Mouse (Mus musculus): ENCODE results near the gene Suz12. TPM values are rescaled to one million over a fixed set of nuclear protein-coding genes. Genes with fewer than 3 reads are reported as not detected.

Gene Suz12
- polyA plus RNA-seq (2021; fragmentation: Nextera tagmentation): 3.0 and 4.3 TPM in 2 replicates
- long read RNA-seq, experiment 1, full-length matches to known transcripts: 1 of 14 reads
- long read RNA-seq, experiment 1, partial matches to known transcripts: 8 of 14 reads
- long read RNA-seq, experiment 1, other reads (novel, unspliced or antisense): 5 of 14 reads
- long read RNA-seq, experiment 2, partial matches to known transcripts: 6 of 15 reads
- long read RNA-seq, experiment 2, other reads (novel, unspliced or antisense): 9 of 15 reads

GRCm38 (mm10) chr11:79992592-79993355 lies at the start of gene Suz12:
Suz12 (plus strand) TSS chr11:79993106.

DNA sequence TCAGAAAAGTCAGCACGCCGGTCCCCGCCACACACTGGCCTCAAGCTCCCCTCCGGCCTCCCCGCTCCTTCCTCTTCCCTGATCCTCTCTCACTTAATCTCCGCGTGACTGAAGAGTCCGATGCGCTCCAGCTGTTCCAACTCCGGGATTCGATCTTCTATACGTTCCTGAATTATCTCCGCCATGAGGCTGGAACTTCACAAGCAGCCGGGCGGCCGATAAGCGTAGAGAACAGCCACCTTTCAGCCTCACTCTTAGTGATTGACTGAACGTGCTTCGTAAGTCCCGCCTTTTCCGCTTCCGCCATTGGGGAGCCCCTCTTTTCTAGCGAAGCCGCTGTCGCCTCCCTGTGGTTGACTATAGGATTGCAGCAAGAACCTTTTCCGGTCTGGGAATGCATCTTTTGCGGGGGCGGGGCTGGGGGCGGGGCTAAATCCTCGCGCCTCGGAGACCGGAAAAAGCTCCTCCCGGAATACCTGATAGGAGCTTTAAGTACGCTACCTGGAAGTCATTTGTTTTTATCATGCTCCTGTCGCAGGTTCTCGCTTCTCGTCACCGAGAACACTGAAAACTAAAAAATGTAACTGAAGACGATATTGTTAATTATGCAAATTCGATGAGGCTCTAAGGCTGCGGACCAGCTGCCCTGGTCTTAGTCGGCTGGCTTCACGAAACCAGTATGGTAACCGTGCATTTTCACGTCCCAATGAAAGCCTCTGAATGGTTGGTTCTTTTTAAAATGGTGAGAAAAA lies 30.6 kb upstream of the Suz12 start, which contains the start of gene Utp6:
TSS of gene Utp6 (minus strand) at position 266 of the 752 bp plus-strand sequence.

DNA sequence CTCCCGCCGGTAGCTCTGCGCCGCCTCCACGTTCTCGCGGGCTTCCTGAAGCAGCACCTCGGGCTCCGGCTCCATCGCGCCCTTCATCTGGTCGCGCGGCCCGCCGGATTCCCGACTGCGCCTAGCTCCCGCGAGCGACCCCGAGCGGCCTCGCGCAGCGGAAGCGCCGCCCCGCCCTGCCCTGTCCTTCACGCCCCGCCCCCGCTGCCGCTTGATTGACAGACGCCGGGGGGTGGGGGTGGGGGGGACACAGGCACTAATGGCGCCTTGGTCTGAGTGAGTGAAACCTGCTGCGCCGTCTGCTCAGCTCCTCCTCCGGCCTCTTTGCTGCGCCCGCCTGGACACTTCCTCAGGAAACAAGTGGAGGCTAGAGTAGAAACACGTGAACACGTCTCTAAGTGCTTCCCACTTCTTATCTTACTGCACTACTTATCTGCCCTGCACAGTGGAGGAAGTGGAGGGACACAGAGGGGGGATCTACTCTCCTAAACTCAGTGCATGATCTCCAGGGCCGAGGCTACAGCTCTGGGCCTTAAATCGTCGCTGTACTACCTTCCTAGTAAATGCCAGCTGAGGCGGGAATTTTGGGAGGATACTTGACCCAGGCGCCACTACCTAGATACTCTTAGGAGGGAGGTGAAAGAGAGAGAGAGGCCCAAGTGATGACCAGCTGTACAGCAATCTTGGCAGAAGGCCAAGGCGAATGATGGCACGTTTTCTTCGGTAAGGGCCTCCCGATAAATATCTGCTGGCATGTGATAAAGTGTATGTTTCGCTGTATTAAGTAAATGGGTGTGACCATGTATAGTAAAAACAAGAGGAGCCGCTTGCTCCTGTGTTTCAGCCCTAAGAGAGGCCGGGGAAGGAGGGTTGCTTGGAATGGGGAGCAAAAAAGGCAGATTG lies 88.2 kb downstream of the Suz12 start, which contains the start of gene Crlf3:
TSS of gene Crlf3 (minus strand) at position 166 of the 903 bp plus-strand sequence.

Other genes starting within 250 kb of the Suz12 start
- gene Utp6, start 30.7 kb upstream of the Suz12 start, polyA plus RNA-seq (2021; fragmentation: Nextera tagmentation): 4.5 and 5.7 TPM in 2 replicates
- gene Crlf3, start 87.9 kb downstream of the Suz12 start, polyA plus RNA-seq (2021; fragmentation: Nextera tagmentation): 10.4 and 11.6 TPM in 2 replicates
- 0.41 and 0.55 TPM in 2 replicates for gene Atad5, start 96.3 kb downstream of the Suz12 start, polyA plus RNA-seq (2021; fragmentation: Nextera tagmentation)
- gene Tefm, start 149.1 kb downstream of the Suz12 start, polyA plus RNA-seq (2021; fragmentation: Nextera tagmentation): 10.9 and 13.3 TPM in 2 replicates
- gene Adap2, start 161.0 kb downstream of the Suz12 start, polyA plus RNA-seq (2021; fragmentation: Nextera tagmentation): 4.5 and 5.8 TPM in 2 replicates
- 5.3 and 6.0 TPM in 2 replicates for gene Rnf135, start 190.7 kb downstream of the Suz12 start, polyA plus RNA-seq (2021; fragmentation: Nextera tagmentation)
- 52.2 and 64.3 TPM in 2 replicates for gene Rhot1, start 215.9 kb downstream of the Suz12 start, polyA plus RNA-seq (2021; fragmentation: Nextera tagmentation)

Measured in left cerebral cortex, adult 6 months (tissue).